In the genomic region with DNA sequence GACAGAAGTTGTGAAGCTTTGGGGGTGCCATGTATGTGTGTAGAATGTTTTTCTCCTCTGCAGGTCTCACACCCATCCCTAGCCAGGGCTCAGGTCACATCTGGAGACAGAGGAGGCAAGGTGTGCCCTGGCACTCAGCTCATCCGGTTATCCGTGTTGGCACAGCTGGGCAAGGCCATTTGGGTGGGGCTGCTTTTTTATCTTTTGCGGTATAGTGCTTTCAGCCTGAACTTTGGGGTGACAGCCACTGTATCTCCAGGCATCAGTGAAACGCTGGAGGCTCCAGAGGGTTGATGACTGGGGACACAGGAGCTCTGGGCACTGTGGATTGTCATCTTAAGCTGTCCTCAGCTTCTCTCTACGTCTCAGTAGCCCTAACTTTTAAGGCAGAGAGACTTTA, we compare ENCODE assay signal across 22 mouse cellular contexts. TPM values are rescaled to one million over a fixed set of nuclear protein-coding genes. Genes with fewer than 3 reads are reported as not detected.
A peak's percentile ranks its signal among the peaks of the same experiment; 100 is the strongest.
DNase-seq lines count a peak whose midpoint lies in the region; ATAC-seq and TF ChIP-seq lines count a peak whose summit lies in the region.
"Had no signal": no experiment of that assay in that cellular context is flagged by ENCODE, and none has a peak within 500 bp of the region (broad histone marks: within the 10 kb centered on the region; RNA-seq: fewer than 3 reads in every experiment).

No protein-coding gene starts in this region.

- DNase-seq in hindbrain, embryonic 14.5 days (ENCODE audit: low spot score) = peak; percentile 20
- no peak for DNase-seq in hindbrain, embryonic 10.5 days (ENCODE audit: low spot score)
- DNase-seq in limb, embryonic 10.5 days (ENCODE audit: low spot score) = peak; percentile 10
- DNase-seq in liver, postnatal 0 days = peak; percentile 81
- no peak for DNase-seq in stomach, postnatal 0 days (ENCODE audit: low spot score)
- DNase-seq in left cerebral cortex, postnatal 25 days (ENCODE audit: low spot score in 2 of 2) = no peak
- DNase-seq in heart, postnatal 4 days = no peak
- DNase-seq: cerebellum, adult 18-20 months; heart, adult 2 months; heart, postnatal 10 days; kidney, adult 8-10 months had no signal

- H3K4me1 ChIP-seq in hindbrain, embryonic 14.5 days (replicated peaks; ENCODE audit: control insufficient read depth, insufficient read depth, low read length) = no peaks in the 10 kb centered on the region
- H3K4me1 ChIP-seq in hindbrain, embryonic 10.5 days (replicated peaks) = 0 out of 2 replicates have a peak, but pooled peaks cover 2% of the 10 kb centered on the region
- H3K4me1 ChIP-seq in limb, embryonic 10.5 days = no peaks in the 10 kb centered on the region
- peaks cover 58% of the 10 kb centered on the region for H3K4me1 ChIP-seq in liver, postnatal 0 days (ENCODE audit: insufficient read depth)
- no peaks in the 10 kb centered on the region for H3K4me1 ChIP-seq in stomach, postnatal 0 days (replicated peaks; ENCODE audit: control insufficient read depth, insufficient read depth)
- H3K4me1 ChIP-seq: limb, embryonic 13.5 days had no signal

- WGBS in hindbrain, embryonic 14.5 days = 88% methylated on average over 5 of the region's 5 CpGs
- WGBS in hindbrain, embryonic 10.5 days = 86% methylated on average over 5 of the region's 5 CpGs
- WGBS in limb, embryonic 10.5 days = 83% methylated on average over 5 of the region's 5 CpGs
- WGBS in liver, postnatal 0 days (ENCODE audit: insufficient replicate concordance) = 63% methylated on average over 5 of the region's 5 CpGs
- WGBS in stomach, postnatal 0 days = 58% methylated on average over 5 of the region's 5 CpGs

- H3K9ac ChIP-seq in hindbrain, embryonic 14.5 days = no peak overlapping the region
- H3K9ac ChIP-seq in liver, postnatal 0 days (replicated peaks) = peak overlapping the region; percentile 34
- H3K9ac ChIP-seq in stomach, postnatal 0 days (ENCODE audit: low read length) = no peak overlapping the region
- H3K9ac ChIP-seq: limb, embryonic 13.5 days; midbrain, embryonic 12.5 days had no signal

- TF ChIP-seq EP300 in liver, postnatal 0 days (IDR thresholded peaks at IDR 0.05; ENCODE audit: low read depth) = peak; percentile 93
- no peak for TF ChIP-seq EP300 in stomach, postnatal 0 days (optimal IDR thresholded peaks at IDR 0.05)

- no peaks in the 10 kb centered on the region for H3K27me3 ChIP-seq in hindbrain, embryonic 14.5 days (ENCODE audit: control insufficient read depth, insufficient read depth, low read length)
- H3K27me3 ChIP-seq in hindbrain, embryonic 10.5 days (ENCODE audit: insufficient read depth, poor library complexity, severe bottlenecking) = no peaks in the 10 kb centered on the region
- no peaks in the 10 kb centered on the region for H3K27me3 ChIP-seq in limb, embryonic 10.5 days (ENCODE audit: low read depth, poor library complexity, severe bottlenecking)
- H3K27me3 ChIP-seq in liver, postnatal 0 days (ENCODE audit: insufficient read depth, low read length) = no peaks in the 10 kb centered on the region
- H3K27me3 ChIP-seq in stomach, postnatal 0 days (ENCODE audit: control insufficient read depth, insufficient read depth, low read length) = no peaks in the 10 kb centered on the region
- H3K27me3 ChIP-seq: limb, embryonic 13.5 days; midbrain, embryonic 12.5 days had no signal

- intact Hi-C loops in left cerebral cortex, postnatal 25 days (cut with DNase I) = no loop called here

- H3K36me3 ChIP-seq in hindbrain, embryonic 14.5 days (replicated peaks; ENCODE audit: control insufficient read depth, insufficient read depth) = no peaks in the 10 kb centered on the region
- no peaks in the 10 kb centered on the region for H3K36me3 ChIP-seq in hindbrain, embryonic 10.5 days
- H3K36me3 ChIP-seq in limb, embryonic 10.5 days = no peaks in the 10 kb centered on the region
- no peaks in the 10 kb centered on the region for H3K36me3 ChIP-seq in liver, postnatal 0 days (replicated peaks; ENCODE audit: insufficient read depth, low read length)
- H3K36me3 ChIP-seq in stomach, postnatal 0 days (ENCODE audit: control insufficient read depth, insufficient read depth, low read length) = no peaks in the 10 kb centered on the region
- H3K36me3 ChIP-seq: limb, embryonic 13.5 days; midbrain, embryonic 12.5 days had no signal

- TF ChIP-seq CTCF in liver, postnatal 0 days (IDR thresholded peaks at IDR 0.05; ENCODE audit: low read depth) = no peak
- no peak for TF ChIP-seq CTCF in stomach, postnatal 0 days (IDR thresholded peaks at IDR 0.05; ENCODE audit: low read depth)

- H3K4me3 ChIP-seq in hindbrain, embryonic 14.5 days (replicated peaks; ENCODE audit: low read length) = no peak overlapping the region
- H3K4me3 ChIP-seq in hindbrain, embryonic 10.5 days = no peak overlapping the region
- H3K4me3 ChIP-seq in limb, embryonic 10.5 days = no peak overlapping the region
- no peak overlapping the region for H3K4me3 ChIP-seq in liver, postnatal 0 days (ENCODE audit: low read depth, low read length)
- H3K4me3 ChIP-seq in stomach, postnatal 0 days (ENCODE audit: low read depth, low read length) = no peak overlapping the region
- H3K4me3 ChIP-seq: heart, adult 2 months; left cerebral cortex, adult 2 months; limb, embryonic 13.5 days; midbrain, embryonic 12.5 days had no signal

- no peaks in the 10 kb centered on the region for H3K9me3 ChIP-seq in hindbrain, embryonic 14.5 days (ENCODE audit: control insufficient read depth, low read length)
- H3K9me3 ChIP-seq in hindbrain, embryonic 10.5 days = no peaks in the 10 kb centered on the region
- no peaks in the 10 kb centered on the region for H3K9me3 ChIP-seq in limb, embryonic 10.5 days (replicated peaks)
- H3K9me3 ChIP-seq in liver, postnatal 0 days (ENCODE audit: low read length) = no peaks in the 10 kb centered on the region
- no peaks in the 10 kb centered on the region for H3K9me3 ChIP-seq in stomach, postnatal 0 days (ENCODE audit: control insufficient read depth, low read length)
- H3K9me3 ChIP-seq: limb, embryonic 13.5 days; midbrain, embryonic 12.5 days had no signal

- no peak for ATAC-seq in hindbrain, embryonic 14.5 days (ENCODE audit: low FRiP score)
- ATAC-seq in liver, postnatal 0 days = peak; percentile 79
- ATAC-seq in stomach, postnatal 0 days (ENCODE audit: low FRiP score, low TSS enrichment) = 0 out of 2 replicates have a peak, but pooled peaks have one; percentile 12
- no peak for ATAC-seq in granulocyte monocyte progenitor cell, adult 5-6 weeks (replicated peaks; ENCODE audit: poor library complexity, severe bottlenecking)
- ATAC-seq: forebrain, embryonic 14.5 days; hindbrain, embryonic 16.5 days had no signal

- no peak overlapping the region for H3K27ac ChIP-seq in hindbrain, embryonic 14.5 days
- H3K27ac ChIP-seq in hindbrain, embryonic 10.5 days = no peak overlapping the region
- H3K27ac ChIP-seq in limb, embryonic 10.5 days = no peak overlapping the region
- peak overlapping the region; percentile 89 for H3K27ac ChIP-seq in liver, postnatal 0 days (ENCODE audit: low read depth)
- no peak overlapping the region for H3K27ac ChIP-seq in stomach, postnatal 0 days (replicated peaks)
- H3K27ac ChIP-seq: heart, adult 2 months; left cerebral cortex, adult 2 months; limb, embryonic 13.5 days; midbrain, embryonic 12.5 days had no signal

- H3K4me2 ChIP-seq in hindbrain, embryonic 14.5 days (replicated peaks) = no peak overlapping the region
- peak overlapping the region; percentile 55 for H3K4me2 ChIP-seq in liver, postnatal 0 days (ENCODE audit: low read depth, low read length)
- no peak overlapping the region for H3K4me2 ChIP-seq in stomach, postnatal 0 days (replicated peaks; ENCODE audit: low read depth)
- H3K4me2 ChIP-seq: limb, embryonic 13.5 days; midbrain, embryonic 12.5 days had no signal

RNA-seq across cellular contexts. Expression of a gene that starts 10.9 kb away (rescaled TPM):
- not detected in 2 replicates for polyA plus RNA-seq in hindbrain, embryonic 14.5 days (2014; fragmentation: Nextera tagmentation; extraction: Ambion mirVana)
- polyA plus RNA-seq in hindbrain, embryonic 10.5 days (2016; fragmentation: Nextera tagmentation; extraction: Ambion mirVana) = not detected in 2 replicates
- polyA plus RNA-seq in limb, embryonic 10.5 days (2016; fragmentation: Nextera tagmentation; extraction: Ambion mirVana) = not detected in 2 replicates
- polyA plus RNA-seq in liver, postnatal 0 days (2015; fragmentation: Nextera tagmentation; extraction: Ambion mirVana) = 638 and 713 TPM in 2 replicates
- polyA plus RNA-seq in stomach, postnatal 0 days (2015; fragmentation: Nextera tagmentation; extraction: Ambion mirVana) = 0.69 and 0.99 TPM in 2 replicates
- not detected for total RNA-seq in left cerebral cortex, postnatal 25 days (2021)
- total RNA-seq in granulocyte monocyte progenitor cell, adult 5-6 weeks (2014; fragmentation: Nextera tagmentation) = not detected in 2 replicates
- not detected in 2 replicates for total RNA-seq in granulocyte monocyte progenitor cell, adult 5-6 weeks (2017)
- not detected for total RNA-seq in heart, postnatal 4 days (2021)
- total RNA-seq: common myeloid progenitor, adult 5-6 weeks; heart, adult 2 months; heart, postnatal 10 days; layer of hippocampus, adult 18-20 months; left cerebral cortex, adult 2 months; neutrophil, adult 5-6 weeks had no signal
- polyA plus RNA-seq: embryonic facial prominence, embryonic 14.5 days; forebrain, embryonic 14.5 days; hindbrain, embryonic 16.5 days; limb, embryonic 13.5 days; midbrain, embryonic 12.5 days; thymus, postnatal 0 days had no signal

RNA-seq across cellular contexts. Expression of a gene that starts 24.2 kb away (rescaled TPM):
- polyA plus RNA-seq in hindbrain, embryonic 14.5 days (2014; fragmentation: Nextera tagmentation; extraction: Ambion mirVana) = 59.1 and 66.8 TPM in 2 replicates
- polyA plus RNA-seq in hindbrain, embryonic 10.5 days (2016; fragmentation: Nextera tagmentation; extraction: Ambion mirVana) = 77.7 and 86.3 TPM in 2 replicates
- polyA plus RNA-seq in limb, embryonic 10.5 days (2016; fragmentation: Nextera tagmentation; extraction: Ambion mirVana) = 90.1 and 92.0 TPM in 2 replicates
- polyA plus RNA-seq in liver, postnatal 0 days (2015; fragmentation: Nextera tagmentation; extraction: Ambion mirVana) = 116 and 120 TPM in 2 replicates
- 48.6 and 51.4 TPM in 2 replicates for polyA plus RNA-seq in stomach, postnatal 0 days (2015; fragmentation: Nextera tagmentation; extraction: Ambion mirVana)
- 10 to 100 TPM; 26.2 to 27.7 TPM for total RNA-seq in left cerebral cortex, postnatal 25 days (2021)
- total RNA-seq in granulocyte monocyte progenitor cell, adult 5-6 weeks (2014; fragmentation: Nextera tagmentation) = 26.5 and 45.9 TPM in 2 replicates
- total RNA-seq in granulocyte monocyte progenitor cell, adult 5-6 weeks (2017) = 15.5 and 25.2 TPM in 2 replicates
- total RNA-seq in heart, postnatal 4 days (2021) = 10 to 100 TPM; 22.8 to 24.8 TPM

RNA-seq across cellular contexts. Expression of a gene that starts 51.4 kb away (rescaled TPM):
- polyA plus RNA-seq in hindbrain, embryonic 14.5 days (2014; fragmentation: Nextera tagmentation; extraction: Ambion mirVana) = 12.6 and 12.7 TPM in 2 replicates
- 7.9 and 9.5 TPM in 2 replicates for polyA plus RNA-seq in hindbrain, embryonic 10.5 days (2016; fragmentation: Nextera tagmentation; extraction: Ambion mirVana)
- 9.4 and 10.6 TPM in 2 replicates for polyA plus RNA-seq in limb, embryonic 10.5 days (2016; fragmentation: Nextera tagmentation; extraction: Ambion mirVana)
- polyA plus RNA-seq in liver, postnatal 0 days (2015; fragmentation: Nextera tagmentation; extraction: Ambion mirVana) = 3.6 and 4.3 TPM in 2 replicates
- 4.5 and 4.7 TPM in 2 replicates for polyA plus RNA-seq in stomach, postnatal 0 days (2015; fragmentation: Nextera tagmentation; extraction: Ambion mirVana)
- total RNA-seq in left cerebral cortex, postnatal 25 days (2021) = 10 to 100 TPM; 27.0 to 32.1 TPM
- 29.5 and 37.5 TPM in 2 replicates for total RNA-seq in granulocyte monocyte progenitor cell, adult 5-6 weeks (2014; fragmentation: Nextera tagmentation)
- 1.2 TPM in 2 replicates for total RNA-seq in granulocyte monocyte progenitor cell, adult 5-6 weeks (2017)
- 10 to 100 TPM; 22.2 to 23.0 TPM for total RNA-seq in heart, postnatal 4 days (2021)

RNA-seq across cellular contexts. Expression of a gene that starts 58.5 kb away (rescaled TPM):
- polyA plus RNA-seq in hindbrain, embryonic 14.5 days (2014; fragmentation: Nextera tagmentation; extraction: Ambion mirVana) = 1.6 TPM in 2 replicates
- polyA plus RNA-seq in hindbrain, embryonic 10.5 days (2016; fragmentation: Nextera tagmentation; extraction: Ambion mirVana) = 7.0 and 8.1 TPM in 2 replicates
- 0.16 and 0.20 TPM in 2 replicates for polyA plus RNA-seq in limb, embryonic 10.5 days (2016; fragmentation: Nextera tagmentation; extraction: Ambion mirVana)
- polyA plus RNA-seq in liver, postnatal 0 days (2015; fragmentation: Nextera tagmentation; extraction: Ambion mirVana) = 0.06 and 0.21 TPM in 2 replicates
- polyA plus RNA-seq in stomach, postnatal 0 days (2015; fragmentation: Nextera tagmentation; extraction: Ambion mirVana) = 0.22 and 0.30 TPM in 2 replicates
- 1 to 10 TPM; 3.6 to 4.7 TPM for total RNA-seq in left cerebral cortex, postnatal 25 days (2021)
- 0.99 TPM in 1 of 2 replicates, not detected in the other for total RNA-seq in granulocyte monocyte progenitor cell, adult 5-6 weeks (2014; fragmentation: Nextera tagmentation)
- total RNA-seq in granulocyte monocyte progenitor cell, adult 5-6 weeks (2017) = not detected in 2 replicates
- 1 to 10 TPM; 2.2 to 3.3 TPM for total RNA-seq in heart, postnatal 4 days (2021)
- total RNA-seq: common myeloid progenitor, adult 5-6 weeks had no signal

Comparison
In these comparisons a context has a peak if more than half of its experiments do, and no peak if none do; other contexts are left out.
1. DNase-seq: peak in hindbrain, embryonic 14.5 days (single experiment), limb, embryonic 10.5 days (single experiment) and liver, postnatal 0 days (single experiment); none in hindbrain, embryonic 10.5 days (single experiment), stomach, postnatal 0 days (single experiment), left cerebral cortex, postnatal 25 days (0 of 2) and heart, postnatal 4 days (single experiment).
2. ATAC-seq: peak in liver, postnatal 0 days (single experiment) and stomach, postnatal 0 days (single experiment); none in hindbrain, embryonic 14.5 days (single experiment) and granulocyte monocyte progenitor cell, adult 5-6 weeks (single experiment).
3. RNA of a gene that starts 10.9 kb away (polyA plus RNA-seq): 638 to 713 TPM in liver, postnatal 0 days; 0.69 to 0.99 TPM in stomach, postnatal 0 days, not detected in limb, embryonic 10.5 days, not detected in hindbrain, embryonic 14.5 days and not detected in hindbrain, embryonic 10.5 days; every median in the first group is over 100 times any median in the second.